Mouse (Mus musculus) heart, embryonic 10.5 days (tissue): ENCODE measurements around the gene Ctsk. TPM values are rescaled to one million over a fixed set of nuclear protein-coding genes. Genes with fewer than 3 reads are reported as not detected.
A peak's percentile ranks its signal among the peaks of the same experiment; 100 is the strongest.

Experiments
- DNase-seq: peaks from one replicate; pipeline ENCODE4 v3.0.0-alpha.2; 2017; ENCODE audit warnings: low spot score
- H3K27ac ChIP-seq: fragments of 300-500 bp; sonication (generic); 2 replicates; pipeline ENCODE4 v1.5.1; 2016; ENCODE audit warnings: mild to moderate bottlenecking
- H3K27me3 ChIP-seq: fragments of 300-500 bp; sonication (generic); 2 replicates; pipeline ENCODE4 v1.6.1; 2016; ENCODE audit warnings: mild to moderate bottlenecking; ENCODE audit not compliant: poor library complexity, insufficient read depth, severe bottlenecking
- H3K36me3 ChIP-seq: fragments of 300-500 bp; sonication (generic); 2 replicates; pipeline ENCODE4 v1.6.1; 2016; ENCODE audit warnings: mild to moderate bottlenecking, moderate library complexity
- H3K4me1 ChIP-seq: fragments of 300-500 bp; sonication (generic); 2 replicates; pipeline ENCODE4 v1.6.1; 2016; ENCODE audit warnings: mild to moderate bottlenecking
- H3K4me3 ChIP-seq: fragments of 300-500 bp; sonication (generic); 2 replicates; pipeline ENCODE4 v1.5.1; 2016; ENCODE audit warnings: mild to moderate bottlenecking, moderate library complexity
- H3K9me3 ChIP-seq: fragments of 300-500 bp; sonication (generic); 2 replicates; pipeline ENCODE4 v1.6.1; 2016; ENCODE audit warnings: mild to moderate bottlenecking, moderate library complexity
- WGBS: fragments of 180-500 bp; shearing (Covaris S2); methylation state at CpG from one replicate; pipeline ENCODE4 v1.1.7; 2016; 5-methylcytosine and 5-hydroxymethylcytosine counted together
- polyA plus RNA-seq: library from polyadenylated mRNA; unstranded; fragments of >200 nt; fragmentation: Nextera tagmentation; extraction: Ambion mirVana; gene quantifications from 2 replicates; pipeline ENCODE4 v1.2.1, GENCODE M21; 2016

Gene Ctsk
- 4.2 and 10.2 TPM in 2 replicates for polyA plus RNA-seq

- H3K27ac ChIP-seq = peak within 1 kb of the TSS; percentile 59
- 78% methylated on average over 7 of the region's 7 CpGs for WGBS
- H3K9me3 ChIP-seq = no peaks in the 10 kb centered on the region
- no peaks in the 10 kb centered on the region for H3K27me3 ChIP-seq
- H3K4me3 ChIP-seq = peak within 1 kb of the TSS; percentile 35
- H3K36me3 ChIP-seq = peaks cover 26% of the 10 kb centered on the region
- peaks cover 17% of the 10 kb centered on the region for H3K4me1 ChIP-seq
- DNase-seq = no peak
Measured at GRCm38 (mm10) chr3:95499024-95499423, at the start of gene Ctsk. Gene Ctsk, plus strand, starts transcription at chr3:95499256.

- H3K36me3 ChIP-seq = peaks cover 41% of the 10 kb centered on the region
Measured at GRCm38 (mm10) chr3:95450408-95450807, 48.6 kb upstream of the Ctsk start.

GRCm38 (mm10) chr3:95450915-95451314 lies 48.1 kb upstream of the Ctsk start:
- 92% methylated on average over 3 of the region's 3 CpGs for WGBS
- Histone ChIP-seq H3K4me3 (no peak overlapping the region), H3K9me3 (no peaks in the 10 kb centered on the region), H3K27ac (no peak overlapping the region), H3K4me1 (no peaks in the 10 kb centered on the region; the same call in 1 of the 2 replicates), H3K27me3 (no peaks in the 10 kb centered on the region), H3K36me3 (peaks cover 41% of the 10 kb centered on the region)
- no peak for DNase-seq

More at GRCm38 (mm10) chr3:95450408-95450807, 48.6 kb upstream of the Ctsk start:
- Histone ChIP-seq H3K27me3 (no peaks in the 10 kb centered on the region), H3K27ac (no peak overlapping the region), H3K9me3 (no peaks in the 10 kb centered on the region), H3K4me1 (peaks cover 1% of the 10 kb centered on the region; the same call in 1 of the 2 replicates), H3K4me3 (no peak overlapping the region)
- WGBS = 20% methylated on average over 1 of the region's 1 CpGs
- DNase-seq = peak; percentile 78

GRCm38 (mm10) chr3:95456367-95456766 lies 42.7 kb upstream of the Ctsk start:
- Histone ChIP-seq H3K27ac (no peak overlapping the region), H3K4me3 (no peak overlapping the region), H3K4me1 (no peaks in the 10 kb centered on the region; the same call in 1 of the 2 replicates), H3K27me3 (no peaks in the 10 kb centered on the region), H3K9me3 (no peaks in the 10 kb centered on the region), H3K36me3 (peaks cover 32% of the 10 kb centered on the region)
- DNase-seq = no peak
- 94% methylated on average over 5 of the region's 5 CpGs for WGBS

GRCm38 (mm10) chr3:95457758-95458157 lies 41.3 kb upstream of the Ctsk start:
- no peak overlapping the region for H3K27ac ChIP-seq
- no peak for DNase-seq
- H3K9me3 ChIP-seq = no peaks in the 10 kb centered on the region
- H3K4me1 ChIP-seq = no peaks in the 10 kb centered on the region
- peaks cover 34% of the 10 kb centered on the region for H3K36me3 ChIP-seq
- H3K4me3 ChIP-seq = no peak overlapping the region
- WGBS = 72% methylated on average over 3 of the region's 3 CpGs
- H3K27me3 ChIP-seq = no peaks in the 10 kb centered on the region

- peaks cover 30% of the 10 kb centered on the region for H3K36me3 ChIP-seq
Measured at GRCm38 (mm10) chr3:95459381-95459780, 39.7 kb upstream of the Ctsk start.

GRCm38 (mm10) chr3:95463852-95464251 lies 35.2 kb upstream of the Ctsk start:
- H3K36me3 ChIP-seq = peaks cover 52% of the 10 kb centered on the region
- no peak overlapping the region for H3K27ac ChIP-seq
- no peak for DNase-seq
- no peaks in the 10 kb centered on the region for H3K9me3 ChIP-seq
- H3K4me1 ChIP-seq = no peaks in the 10 kb centered on the region
- no peak overlapping the region for H3K4me3 ChIP-seq
- H3K27me3 ChIP-seq = no peaks in the 10 kb centered on the region

More at GRCm38 (mm10) chr3:95459381-95459780, 39.7 kb upstream of the Ctsk start:
- Histone ChIP-seq H3K4me3 (no peak overlapping the region), H3K9me3 (no peaks in the 10 kb centered on the region), H3K4me1 (no peaks in the 10 kb centered on the region), H3K27ac (no peak overlapping the region), H3K27me3 (no peaks in the 10 kb centered on the region)
- WGBS = 85% methylated on average over 1 of the region's 1 CpGs
- DNase-seq = no peak

- Histone ChIP-seq H3K4me1 (no peaks in the 10 kb centered on the region), H3K9me3 (no peaks in the 10 kb centered on the region), H3K4me3 (no peak overlapping the region), H3K27me3 (no peaks in the 10 kb centered on the region), H3K27ac (no peak overlapping the region), H3K36me3 (peaks cover 61% of the 10 kb centered on the region)
- WGBS = 81% methylated on average over 1 of the region's 1 CpGs
- no peak for DNase-seq
Measured at GRCm38 (mm10) chr3:95478966-95479365, 20.1 kb upstream of the Ctsk start.

- H3K27ac ChIP-seq = no peak overlapping the region
- H3K27me3 ChIP-seq = no peaks in the 10 kb centered on the region
- peaks cover 77% of the 10 kb centered on the region for H3K36me3 ChIP-seq
- H3K9me3 ChIP-seq = no peaks in the 10 kb centered on the region
- 81% methylated on average over 2 of the region's 2 CpGs for WGBS
- no peak overlapping the region for H3K4me3 ChIP-seq
- no peak for DNase-seq
- H3K4me1 ChIP-seq = no peaks in the 10 kb centered on the region
Measured at GRCm38 (mm10) chr3:95486421-95486820, 12.6 kb upstream of the Ctsk start.

GRCm38 (mm10) chr3:95488679-95489078 lies 10.4 kb upstream of the Ctsk start:
- H3K4me1 ChIP-seq = no peaks in the 10 kb centered on the region
- H3K4me3 ChIP-seq = no peak overlapping the region
- H3K27ac ChIP-seq = no peak overlapping the region
- WGBS = 71% methylated on average over 3 of the region's 3 CpGs
- no peaks in the 10 kb centered on the region for H3K27me3 ChIP-seq
- H3K9me3 ChIP-seq = no peaks in the 10 kb centered on the region
- peaks cover 86% of the 10 kb centered on the region for H3K36me3 ChIP-seq
- no peak for DNase-seq

GRCm38 (mm10) chr3:95490238-95490637 lies 8.8 kb upstream of the Ctsk start:
- peaks cover 90% of the 10 kb centered on the region for H3K36me3 ChIP-seq
- WGBS = 95% methylated on average over 2 of the region's 2 CpGs

GRCm38 (mm10) chr3:95494342-95494741 lies 4.7 kb upstream of the Ctsk start:
- H3K4me1 ChIP-seq = peaks cover 12% of the 10 kb centered on the region
- WGBS = 69% methylated on average over 6 of the region's 6 CpGs
- H3K9me3 ChIP-seq = no peaks in the 10 kb centered on the region
- peaks cover 66% of the 10 kb centered on the region for H3K36me3 ChIP-seq
- peak; percentile 83 for DNase-seq
- H3K27me3 ChIP-seq = no peaks in the 10 kb centered on the region
- no peak overlapping the region for H3K27ac ChIP-seq
- H3K4me3 ChIP-seq = no peak overlapping the region

More at GRCm38 (mm10) chr3:95490238-95490637, 8.8 kb upstream of the Ctsk start:
- no peak for DNase-seq
- Histone ChIP-seq H3K4me1 (no peaks in the 10 kb centered on the region), H3K27ac (no peak overlapping the region), H3K4me3 (no peak overlapping the region), H3K9me3 (no peaks in the 10 kb centered on the region), H3K27me3 (no peaks in the 10 kb centered on the region)

- no peak for DNase-seq
- Histone ChIP-seq H3K4me3 (no peak overlapping the region), H3K9me3 (no peaks in the 10 kb centered on the region), H3K36me3 (peaks cover 33% of the 10 kb centered on the region), H3K27me3 (no peaks in the 10 kb centered on the region), H3K4me1 (peaks cover 17% of the 10 kb centered on the region), H3K27ac (peak overlapping the region; percentile 45)
- WGBS = 58% methylated on average over 2 of the region's 2 CpGs
Measured at GRCm38 (mm10) chr3:95498229-95498628, 827 bp upstream of the Ctsk start.
